Comparison of ENCODE assay signal across 15 mouse cellular contexts in genomic region chr11:117148893-117149685, GRCm38 (mm10).
"Had no signal": no experiment of that assay in that cellular context is flagged by ENCODE, and none has a peak within 500 bp of the region (broad histone marks: within the 10 kb centered on the region; RNA-seq: fewer than 3 reads in every experiment).

No protein-coding gene starts in this region.

- H3K9ac ChIP-seq: kidney, embryonic 15.5 days; limb, embryonic 13.5 days; liver, embryonic 14.5 days; neural tube, embryonic 13.5 days had no signal

- H3K4me2 ChIP-seq: kidney, embryonic 15.5 days; limb, embryonic 13.5 days; neural tube, embryonic 13.5 days had no signal

- H3K27me3 ChIP-seq: kidney, embryonic 15.5 days; limb, embryonic 13.5 days; neural tube, embryonic 13.5 days had no signal

- H3K27ac ChIP-seq: kidney, embryonic 15.5 days; limb, embryonic 13.5 days; liver, embryonic 14.5 days; neural tube, embryonic 13.5 days; stomach, postnatal 0 days had no signal

- DNase-seq: kidney, postnatal 14 days; layer of hippocampus, postnatal 36 days; left cerebral cortex, postnatal 4 days; lung, adult 18-20 months; lung, postnatal 36 days; midbrain, embryonic 14.5 days; right cerebral cortex, adult 18-20 months; right cerebral cortex, postnatal 25 days; thymus, postnatal 4 days had no signal

- H3K9me3 ChIP-seq: kidney, embryonic 15.5 days; limb, embryonic 13.5 days; midbrain, embryonic 10.5 days; neural tube, embryonic 13.5 days had no signal

- H3K4me3 ChIP-seq: kidney, embryonic 15.5 days; limb, embryonic 13.5 days; midbrain, embryonic 10.5 days; neural tube, embryonic 13.5 days had no signal
